Mouse (Mus musculus) midbrain, embryonic 15.5 days (tissue): ENCODE results near the gene Fbxo10. TPM values are rescaled to one million over a fixed set of nuclear protein-coding genes. Genes with fewer than 3 reads are reported as not detected.

Experiments used
- ATAC-seq: fragments of 200-750 bp; cut with Nextera tagmentation; replicated peaks from 2 replicates; pipeline ENCODE4 v1.8.0; 2017; ENCODE audit warnings: moderate TSS enrichment
- H3K27ac ChIP-seq: fragments of 300-500 bp; sonication (generic); 2 replicates; pipeline ENCODE4 v1.5.1; 2015; ENCODE audit warnings: mild to moderate bottlenecking, inconsistent platforms
- H3K27me3 ChIP-seq: fragments of 300-500 bp; sonication (generic); replicated peaks from 2 replicates; pipeline ENCODE4 v1.6.1; 2015; ENCODE audit warnings: inconsistent platforms
- H3K36me3 ChIP-seq: fragments of 300-500 bp; sonication (generic); replicated peaks from 2 replicates; pipeline ENCODE4 v1.6.1; 2015; ENCODE audit warnings: inconsistent platforms
- H3K4me1 ChIP-seq: fragments of 300-500 bp; sonication (generic); 2 replicates; pipeline ENCODE4 v1.6.1; 2015; ENCODE audit warnings: inconsistent platforms
- H3K4me2 ChIP-seq: fragments of 300-500 bp; sonication (generic); 2 replicates; pipeline ENCODE4 v1.6.1; 2015; ENCODE audit warnings: inconsistent platforms, mild to moderate bottlenecking, moderate library complexity
- H3K4me3 ChIP-seq: fragments of 300-500 bp; sonication (generic); 2 replicates; pipeline ENCODE4 v1.5.1; 2015; ENCODE audit warnings: mild to moderate bottlenecking, inconsistent platforms
- H3K9ac ChIP-seq: fragments of 300-500 bp; sonication (generic); 2 replicates; pipeline ENCODE4 v1.6.1; 2015; ENCODE audit warnings: mild to moderate bottlenecking, inconsistent platforms
- H3K9me3 ChIP-seq: fragments of 300-500 bp; sonication (generic); 2 replicates; pipeline ENCODE4 v1.6.1; 2016; ENCODE audit warnings: inconsistent platforms
- WGBS: fragments of 180-500 bp; shearing (Covaris S2); methylation state at CpG from one replicate; pipeline ENCODE4 v1.1.7; 2015; ENCODE audit warnings: mixed read lengths; 5-methylcytosine and 5-hydroxymethylcytosine counted together
- polyA plus RNA-seq: library from polyadenylated mRNA; unstranded; fragments of >200 nt; fragmentation: Nextera tagmentation; extraction: Ambion mirVana; gene quantifications from 2 replicates; pipeline ENCODE4 v1.2.1, GENCODE M21; 2015

The Fbxo10 gene
- polyA plus RNA-seq, 1 experiment from 2014 or later: 21.9 TPM

DNA sequence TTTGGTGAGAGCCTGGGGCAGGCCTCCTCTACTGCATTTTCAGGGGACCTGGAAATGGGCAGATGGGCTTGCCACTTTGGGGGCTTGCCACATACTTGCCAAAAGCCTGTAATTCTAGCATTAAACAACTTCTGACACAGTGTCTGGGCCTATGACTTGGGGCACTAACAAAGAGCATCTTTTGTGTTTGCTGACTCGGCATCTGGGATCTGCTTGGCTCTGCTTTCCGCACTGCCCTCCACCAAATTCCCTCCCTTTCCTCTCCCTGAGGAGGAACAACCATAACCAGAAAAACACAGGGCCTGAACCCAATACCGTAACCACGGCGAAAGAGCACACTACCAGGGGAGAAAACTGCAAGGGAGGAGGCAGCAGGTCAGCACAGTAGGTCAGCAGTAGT lies 93.8 kb downstream of the Fbxo10 start:
- H3K9me3 ChIP-seq: no peaks in the 10 kb centered on the region
- no peaks in the 10 kb centered on the region for H3K4me1 ChIP-seq
- no peak for ATAC-seq
- no peaks in the 10 kb centered on the region for H3K27me3 ChIP-seq
- peaks cover 6% of the 10 kb centered on the region; the same call in 1 of the 2 replicates for H3K36me3 ChIP-seq
- no peak overlapping the region for H3K4me3 ChIP-seq
- no peak overlapping the region for H3K4me2 ChIP-seq
- no peak overlapping the region for H3K27ac ChIP-seq
- no peak overlapping the region for H3K9ac ChIP-seq
- 86% methylated on average over 5 of the region's 5 CpGs for whole genome bisulfite sequencing

Other genes with a start within 250 kb of the Fbxo10 start
- 21.9 and 24.5 TPM in 2 replicates for gene Grhpr, start 103.2 kb downstream of the Fbxo10 start, polyA plus RNA-seq
- gene Zbtb5, start 72.2 kb downstream of the Fbxo10 start, polyA plus RNA-seq: 50.0 and 53.7 TPM in 2 replicates
- 26.3 and 29.8 TPM in 2 replicates for gene Polr1e, start 66.0 kb downstream of the Fbxo10 start, polyA plus RNA-seq
- gene Tomm5, start 23.5 kb upstream of the Fbxo10 start, polyA plus RNA-seq: 138 and 149 TPM in 2 replicates
- gene Frmpd1, start 100.3 kb upstream of the Fbxo10 start, polyA plus RNA-seq: 1.4 and 1.5 TPM in 2 replicates
- 24.1 and 24.2 TPM in 2 replicates for gene Trmt10b, start 212.5 kb upstream of the Fbxo10 start, polyA plus RNA-seq